Mouse (Mus musculus) adrenal gland, postnatal 25 days (tissue): ENCODE measurements around the gene Gm49405. TPM values are rescaled to one million over a fixed set of nuclear protein-coding genes. Genes with fewer than 3 reads are reported as not detected.
A peak's percentile ranks its signal among the peaks of the same experiment; 100 is the strongest.

ENCODE experiments used
- DNase-seq: peaks from one replicate; pipeline ENCODE4 v3.0.0; 2021; ENCODE audit warnings: mixed read lengths
- total RNA-seq: library from RNA; stranded (reverse); gene quantifications from 2 replicates; pipeline ENCODE4 v1.2.3, GENCODE M21; 2021

Gm49405 gene
- total RNA-seq, 1 experiment from 2014 or later: 1.3 TPM

DNA sequence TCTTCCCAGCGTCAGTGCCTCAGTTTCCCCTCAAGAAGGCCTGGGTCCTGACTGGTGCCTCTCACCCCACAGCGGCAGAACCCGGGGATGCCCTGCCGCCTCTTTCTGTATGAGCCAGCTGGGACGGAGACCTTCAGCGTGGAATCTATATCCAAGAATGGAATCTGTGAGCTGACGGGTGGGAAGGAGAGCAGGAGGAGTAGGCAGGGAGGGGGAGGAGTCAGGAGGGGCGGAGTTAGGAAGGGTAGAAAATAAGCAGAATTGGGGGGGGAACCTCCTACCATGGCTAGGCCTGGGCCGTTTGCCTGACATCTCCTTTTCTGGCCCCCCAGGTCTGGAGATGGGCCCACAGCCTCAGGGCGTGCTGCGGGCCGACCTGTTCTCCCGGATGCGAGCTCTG, 12.4 kb upstream of the Gm49405 start:
- DNase-seq: no peak

DNA sequence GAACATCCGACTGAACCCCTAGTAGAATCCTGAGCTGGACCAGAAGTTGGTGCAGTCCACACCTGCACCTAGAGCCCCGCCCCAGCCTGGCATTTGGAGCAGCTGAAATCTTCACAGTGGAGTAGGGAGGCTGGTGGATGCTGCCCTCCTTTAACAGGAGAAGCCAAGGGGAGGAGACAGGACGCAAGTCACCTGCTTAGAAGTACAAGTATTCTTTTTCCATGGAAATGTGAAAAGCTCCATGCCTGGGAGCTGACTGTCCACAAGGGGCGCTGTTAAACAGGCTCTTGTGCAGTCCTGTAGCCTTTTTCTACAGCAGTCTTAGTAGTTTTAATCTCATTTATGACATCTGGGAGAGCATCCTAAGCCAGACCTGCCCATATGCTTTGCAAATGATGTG, 11.7 kb upstream of the Gm49405 start:
- no peak for DNase-seq

DNA sequence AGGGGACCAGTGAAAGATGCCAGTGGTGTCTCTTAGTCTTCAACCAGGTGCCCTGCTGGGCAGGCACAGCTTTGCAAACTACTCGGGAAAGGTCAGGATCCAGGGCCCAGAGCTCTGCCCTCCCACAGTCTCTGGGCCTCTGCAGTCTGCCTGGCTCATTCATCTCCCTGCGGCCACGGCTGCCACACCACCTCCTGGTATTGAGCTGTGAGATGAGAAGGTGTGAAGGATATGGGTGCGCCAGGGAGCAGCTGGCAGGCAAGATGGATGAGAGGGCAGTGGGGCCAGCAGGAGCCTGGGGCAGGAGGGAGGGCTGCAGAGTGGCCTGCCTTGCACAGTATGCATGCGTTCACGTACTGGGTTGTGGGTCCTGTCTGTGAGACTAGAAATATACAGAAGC, 9.6 kb upstream of the Gm49405 start:
- no peak for DNase-seq

DNA sequence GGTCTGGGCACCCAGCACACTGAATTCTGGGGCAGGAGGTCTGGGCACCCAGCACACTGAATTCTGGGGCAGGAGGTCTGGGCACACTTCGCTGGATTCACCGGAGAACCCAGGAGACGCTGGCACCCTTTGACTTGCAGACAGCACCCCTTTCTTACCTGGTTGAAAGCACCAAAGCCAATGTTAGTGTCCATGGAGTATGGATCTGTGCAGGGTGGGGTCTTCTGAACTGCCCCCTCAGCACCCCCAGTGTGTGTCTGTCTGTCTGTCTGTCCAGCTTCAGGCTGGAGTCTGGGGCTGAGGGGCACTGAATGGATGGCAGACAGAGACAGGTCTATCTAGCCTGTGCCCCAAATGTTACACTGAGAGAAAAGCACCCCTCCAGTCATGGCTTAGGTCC, 8.9 kb upstream of the Gm49405 start:
- DNase-seq: no peak

DNA sequence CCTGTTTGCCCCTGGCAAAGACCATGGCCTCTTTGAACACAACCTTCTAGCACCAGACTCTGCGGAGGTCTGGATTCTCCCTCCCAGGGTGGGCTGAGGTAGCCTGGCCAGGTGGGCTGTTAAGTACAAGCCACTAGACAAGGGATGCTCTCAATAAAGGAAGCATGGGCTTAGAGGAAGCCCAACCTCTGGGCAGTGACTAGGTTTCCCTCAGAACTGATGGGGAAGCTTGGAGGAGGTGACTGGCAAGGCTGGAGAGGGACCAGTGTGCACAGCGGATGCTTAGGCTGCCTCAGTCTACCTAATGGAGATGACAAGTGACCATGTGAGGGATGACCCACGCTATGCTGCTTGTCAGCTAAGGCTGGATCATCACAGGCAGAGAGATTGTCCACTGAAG, 8.5 kb upstream of the Gm49405 start:
- DNase-seq: no peak

DNA sequence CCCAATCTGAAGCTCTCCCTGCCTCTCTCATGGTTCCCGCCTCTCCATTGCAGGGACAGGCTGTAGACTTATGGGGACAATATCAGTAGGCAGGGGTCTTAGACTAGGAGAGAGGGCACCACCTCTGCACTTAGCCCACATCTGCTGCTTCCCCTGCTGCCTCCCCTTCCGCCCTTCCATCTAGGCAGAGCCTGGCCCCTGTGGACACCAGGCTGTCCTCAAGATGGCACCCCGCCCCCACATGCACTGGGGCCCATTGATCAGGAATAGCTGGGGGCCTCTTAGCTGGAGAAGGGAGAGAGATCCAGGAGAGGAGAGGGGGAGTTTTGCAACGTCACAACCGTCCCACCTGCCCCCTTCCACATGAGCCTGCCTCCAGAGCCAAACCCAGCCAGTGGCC, 8.0 kb upstream of the Gm49405 start, which contains the start of gene Tbx10:
TSS of gene Tbx10 (plus strand) at position 337 of the 400 bp plus-strand sequence.
- no peak for DNase-seq

DNA sequence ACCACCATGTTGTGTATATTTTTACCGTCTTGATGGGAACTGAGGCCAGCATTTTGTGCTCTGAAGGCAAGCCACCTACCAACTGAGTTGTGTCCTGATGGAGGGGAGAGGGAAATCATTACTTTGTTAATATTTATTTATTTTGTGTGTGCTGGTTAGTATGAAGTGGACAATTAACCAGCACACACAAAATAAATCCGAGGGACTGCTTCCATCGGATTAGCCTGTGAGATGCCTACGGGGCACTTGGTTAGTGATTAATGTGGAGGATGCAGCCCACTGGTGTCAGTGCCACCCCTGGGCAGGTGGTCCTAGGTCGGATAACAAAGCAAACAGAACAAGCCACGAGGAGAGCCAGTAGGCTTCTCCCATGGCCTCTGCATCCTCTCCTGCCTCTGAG, 5.5 kb upstream of the Gm49405 start:
- DNase-seq: no peak

DNA sequence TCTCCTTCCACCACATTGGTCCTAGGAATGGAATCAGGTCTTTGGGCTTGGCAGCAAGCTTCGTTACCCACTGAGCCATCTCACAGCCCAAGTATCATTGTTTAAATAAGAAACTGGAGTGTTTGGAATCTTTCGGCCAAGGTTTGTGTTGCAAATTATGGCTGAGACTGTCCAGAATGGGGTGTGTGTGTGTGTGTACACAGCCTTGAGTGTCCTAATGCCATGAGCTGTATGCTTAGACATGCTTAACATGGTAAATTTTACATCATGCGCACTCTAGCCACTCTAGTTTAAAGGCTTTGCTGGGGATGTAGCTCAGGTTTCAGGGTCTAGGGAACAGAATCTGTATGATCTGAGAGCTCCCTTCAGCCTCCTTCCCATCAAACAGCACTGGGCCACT, 4.9 kb upstream of the Gm49405 start:
- no peak for DNase-seq

DNA sequence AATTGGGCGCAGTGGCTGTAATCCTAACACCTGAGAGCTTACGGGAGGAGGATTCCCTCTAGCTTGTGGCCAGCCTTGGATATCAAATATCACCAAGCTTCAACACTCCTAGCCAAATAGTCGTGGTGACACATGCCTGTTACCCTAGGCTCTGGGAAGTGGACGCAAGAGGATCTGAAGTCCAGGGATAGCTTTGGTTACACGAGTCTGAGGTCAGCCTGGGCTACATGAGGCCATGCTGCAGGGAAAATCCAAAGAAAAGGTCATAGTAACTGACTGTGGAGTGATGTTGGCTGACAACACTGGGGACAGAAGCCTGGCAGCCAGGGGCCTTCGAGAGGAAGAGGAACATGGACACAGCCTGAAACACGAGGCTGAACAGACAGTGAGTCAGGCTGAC, 4.3 kb upstream of the Gm49405 start:
- DNase-seq: no peak

DNA sequence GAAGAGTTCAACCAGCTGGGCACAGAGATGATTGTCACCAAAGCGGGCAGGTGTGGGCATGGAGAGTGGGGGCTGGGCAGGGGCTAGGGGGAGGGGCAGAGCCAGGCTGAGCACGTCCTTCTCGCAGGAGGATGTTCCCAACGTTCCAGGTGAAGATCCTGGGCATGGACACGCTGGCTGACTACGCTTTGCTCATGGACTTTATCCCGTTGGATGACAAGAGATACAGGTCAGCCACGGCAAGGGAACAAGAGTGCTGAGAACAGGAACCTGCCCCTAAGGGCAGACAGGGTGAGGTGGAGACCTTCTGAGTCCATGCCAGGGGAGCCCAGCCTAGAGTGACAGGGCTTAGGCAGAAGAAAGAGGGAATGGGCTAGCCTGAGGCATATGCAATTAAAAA, 3.7 kb upstream of the Gm49405 start:
- no peak for DNase-seq

DNA sequence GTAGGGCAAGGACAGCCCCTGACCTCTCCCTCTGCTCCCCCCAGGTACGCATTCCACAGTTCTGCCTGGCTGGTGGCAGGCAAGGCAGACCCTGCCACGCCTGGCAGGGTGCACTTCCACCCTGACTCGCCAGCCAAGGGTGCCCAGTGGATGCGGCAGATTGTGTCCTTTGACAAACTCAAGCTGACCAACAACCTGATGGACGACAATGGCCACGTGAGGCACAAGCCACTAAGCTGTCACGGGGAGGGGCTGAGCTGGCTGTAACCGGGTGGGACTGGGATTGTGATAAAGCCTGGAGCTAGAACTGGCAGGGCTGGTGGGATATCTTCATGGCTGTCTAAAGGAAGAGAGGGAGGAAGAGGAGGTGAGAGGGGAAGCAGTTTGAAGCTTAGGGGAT, 3.2 kb upstream of the Gm49405 start:
- no peak for DNase-seq

DNA sequence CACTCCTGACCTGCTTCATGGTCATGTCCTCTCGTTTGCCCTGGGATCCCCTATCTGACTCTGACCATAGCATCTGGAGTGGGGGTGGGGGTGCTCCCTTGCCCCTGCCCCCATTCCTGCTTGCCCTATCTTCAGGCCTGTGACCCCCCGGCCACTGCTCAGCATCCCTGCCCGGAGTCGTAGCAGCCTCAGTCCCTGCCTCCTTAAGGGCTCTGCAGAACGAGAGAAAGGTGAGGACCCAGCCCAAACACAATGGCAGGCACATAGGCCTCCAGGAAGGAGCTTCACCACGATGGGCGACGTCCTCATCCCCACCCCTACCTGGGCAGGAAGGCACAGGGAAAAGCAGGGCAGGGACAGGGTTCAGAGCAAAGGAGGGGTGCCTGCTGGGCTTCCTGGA, 2.1 kb upstream of the Gm49405 start:
- no peak for DNase-seq

DNA sequence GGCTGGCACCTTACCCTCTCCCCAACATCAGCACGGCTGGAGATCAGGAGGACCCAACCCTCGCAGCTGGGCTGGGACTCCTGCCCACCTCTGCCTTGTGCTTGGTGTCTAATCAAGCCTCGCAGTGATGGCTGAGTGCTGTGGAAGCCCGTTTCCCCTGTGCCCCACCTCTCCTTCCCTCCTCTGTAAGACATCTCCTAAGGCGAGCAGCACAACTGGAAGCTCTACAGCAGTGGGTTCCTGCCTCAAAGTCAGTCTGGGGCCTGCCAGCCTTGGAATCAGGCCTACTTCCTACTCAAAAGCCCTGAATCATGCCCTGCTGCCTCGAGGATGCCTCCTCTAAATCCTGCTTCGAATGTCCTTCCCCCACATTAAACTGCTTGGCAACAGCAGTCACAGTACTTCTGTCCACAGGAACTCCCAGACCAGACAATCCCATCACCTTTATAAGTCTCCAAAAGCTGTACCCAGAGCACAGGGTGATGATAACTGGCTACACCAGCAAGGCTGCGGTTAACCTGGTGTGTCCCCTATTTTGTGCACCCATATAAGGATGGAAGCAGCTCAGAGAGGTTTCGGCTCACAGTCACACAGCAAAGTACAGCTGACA, 1.2 kb upstream of the Gm49405 start:
- no peak for DNase-seq

DNA sequence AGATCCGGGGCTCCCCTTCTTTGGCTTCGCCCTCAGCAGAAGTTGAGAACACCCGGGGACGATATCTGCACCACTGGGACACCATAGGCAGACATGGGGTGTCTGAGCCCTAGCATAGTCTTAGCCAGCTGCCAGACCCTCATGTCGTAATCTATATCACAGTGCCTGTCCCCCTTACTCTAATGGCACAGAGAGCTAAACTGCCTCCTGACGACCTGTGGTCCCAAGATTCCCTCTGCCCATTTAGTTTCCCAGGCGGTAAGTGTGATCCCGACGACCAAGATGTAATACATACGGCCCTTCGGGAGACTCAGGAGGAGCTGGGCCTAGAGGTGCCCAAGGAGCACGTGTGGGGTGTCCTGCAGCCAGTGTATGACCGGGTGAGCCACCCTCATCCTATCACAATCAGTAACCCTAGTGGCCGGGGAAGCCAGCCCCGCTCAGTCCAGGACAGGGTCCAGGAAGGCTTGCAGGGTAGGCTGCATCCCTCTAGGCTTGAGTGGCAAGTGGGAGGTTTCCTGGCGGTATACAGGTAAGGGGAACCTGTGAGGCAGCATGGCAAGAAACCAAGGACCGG, 611 bp downstream of the Gm49405 start:
- no peak for DNase-seq

DNA sequence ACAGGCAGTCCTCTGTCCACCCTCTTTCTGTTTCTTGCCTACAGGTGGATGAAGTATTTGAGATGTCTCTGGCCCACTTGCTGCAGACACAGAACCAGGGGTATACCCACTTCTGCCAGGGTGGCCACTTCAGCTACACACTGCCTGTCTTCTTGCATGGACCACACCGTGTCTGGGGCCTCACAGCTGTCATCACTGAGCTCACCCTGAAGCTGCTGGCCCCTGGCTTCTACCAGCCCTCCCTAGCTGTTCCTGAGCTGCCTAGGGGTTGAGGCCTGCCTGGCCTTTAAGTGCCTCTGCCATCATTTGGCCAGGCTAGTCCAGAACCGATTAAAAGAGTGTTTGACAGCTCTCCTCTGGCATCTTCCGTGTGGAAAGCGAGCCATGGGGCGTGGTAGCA, 1.3 kb downstream of the Gm49405 start:
- no peak for DNase-seq

DNA sequence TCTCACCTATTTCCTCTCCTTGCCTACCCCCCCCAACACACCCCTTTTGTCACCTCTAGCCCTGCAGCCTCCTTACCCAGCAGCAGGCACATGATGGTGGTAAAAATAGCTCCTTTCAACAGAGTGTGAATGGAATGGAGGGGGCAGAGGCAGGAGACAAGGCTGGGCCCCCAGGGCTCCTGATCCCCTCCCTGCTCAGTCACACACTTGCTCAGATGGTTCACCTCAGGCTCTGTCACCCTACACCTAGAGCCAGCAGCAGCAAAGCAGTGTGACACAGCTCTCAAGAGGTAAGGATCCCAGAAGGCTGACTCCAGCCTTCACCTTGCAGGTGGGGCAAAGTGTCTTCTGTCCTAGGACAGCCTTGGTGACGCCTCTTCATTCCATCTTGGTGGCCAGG, 2.7 kb downstream of the Gm49405 start, which contains the start of gene Doc2g:
TSS of gene Doc2g (plus strand) at position 202 of the 400 bp plus-strand sequence.
- no peak for DNase-seq

DNA sequence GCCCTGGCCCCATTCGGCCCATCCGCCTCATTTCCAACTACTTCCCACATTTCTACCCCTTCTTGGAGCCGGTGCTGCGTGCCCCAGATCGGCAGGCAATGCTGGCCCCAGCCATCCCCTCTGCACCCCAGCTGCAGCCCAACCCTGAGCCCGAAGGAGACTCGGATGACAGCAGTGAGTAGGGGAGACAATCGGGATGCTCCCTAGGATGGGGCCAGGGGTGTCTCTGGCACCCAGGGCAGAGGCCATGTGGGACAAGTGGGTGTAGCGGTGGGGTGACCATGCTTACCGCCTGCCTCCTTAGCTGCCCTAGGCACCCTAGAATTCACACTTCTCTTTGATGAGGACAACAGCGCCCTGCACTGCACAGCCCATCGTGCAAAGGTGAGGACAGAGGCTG, 3.2 kb downstream of the Gm49405 start:
- no peak for DNase-seq

DNA sequence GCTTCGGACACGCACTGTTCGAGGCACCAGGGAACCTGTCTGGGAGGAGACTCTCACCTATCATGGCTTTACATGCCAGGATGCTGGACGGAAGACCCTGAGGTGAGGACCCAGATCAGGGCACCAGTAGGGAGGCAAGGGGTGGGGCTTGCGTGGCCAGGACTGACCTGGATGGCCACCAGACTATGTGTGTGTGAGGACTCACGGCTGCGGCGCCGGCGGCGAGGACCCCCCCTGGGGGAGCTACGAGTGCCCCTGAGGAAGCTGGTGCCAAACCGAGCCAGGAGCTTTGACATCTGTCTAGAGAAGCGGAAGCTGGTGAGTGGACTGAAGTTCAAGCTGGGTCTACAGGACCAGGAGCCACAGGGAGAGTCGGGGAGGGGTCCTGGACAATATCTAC, 3.9 kb downstream of the Gm49405 start:
- no peak for DNase-seq

DNA sequence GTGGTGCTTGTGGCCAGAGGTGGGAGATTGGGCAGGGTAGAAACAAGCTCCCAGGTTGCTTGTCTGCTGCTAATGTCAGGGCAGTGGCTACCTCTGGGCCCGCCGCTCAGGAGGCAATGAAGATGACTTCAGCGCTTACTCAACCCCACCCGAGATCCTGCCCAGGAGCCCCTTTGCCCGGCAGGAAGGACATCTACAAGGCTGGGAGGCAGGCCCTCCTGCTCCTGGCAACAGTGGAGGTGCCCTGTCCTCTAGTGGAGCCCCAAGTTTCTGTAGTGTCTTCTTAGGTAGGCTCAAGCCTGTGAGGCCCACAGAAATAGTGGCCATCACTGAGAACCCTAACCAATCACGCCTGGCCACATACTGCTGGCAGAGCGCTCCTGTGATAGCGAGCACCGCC, 4.7 kb downstream of the Gm49405 start:
- no peak for DNase-seq

DNA sequence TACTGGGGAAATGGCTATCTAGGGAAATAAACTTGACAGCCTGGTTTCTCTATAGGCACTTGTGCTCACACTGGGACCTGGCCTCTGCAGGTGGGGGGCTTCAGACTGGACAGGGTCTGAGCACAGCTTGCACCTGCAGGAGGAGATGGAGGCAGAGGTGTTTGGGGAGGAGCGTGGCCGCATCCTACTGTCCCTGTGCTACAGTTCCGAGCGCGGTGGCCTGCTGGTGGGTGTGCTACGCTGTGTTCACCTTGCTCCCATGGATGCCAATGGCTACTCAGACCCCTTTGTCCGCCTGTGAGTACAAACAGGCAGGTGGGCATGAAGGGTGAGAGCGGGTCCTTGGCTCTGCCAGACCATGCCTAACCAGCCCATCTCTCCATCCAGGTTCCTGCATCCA, 5.5 kb downstream of the Gm49405 start:
- DNase-seq: no peak

DNA sequence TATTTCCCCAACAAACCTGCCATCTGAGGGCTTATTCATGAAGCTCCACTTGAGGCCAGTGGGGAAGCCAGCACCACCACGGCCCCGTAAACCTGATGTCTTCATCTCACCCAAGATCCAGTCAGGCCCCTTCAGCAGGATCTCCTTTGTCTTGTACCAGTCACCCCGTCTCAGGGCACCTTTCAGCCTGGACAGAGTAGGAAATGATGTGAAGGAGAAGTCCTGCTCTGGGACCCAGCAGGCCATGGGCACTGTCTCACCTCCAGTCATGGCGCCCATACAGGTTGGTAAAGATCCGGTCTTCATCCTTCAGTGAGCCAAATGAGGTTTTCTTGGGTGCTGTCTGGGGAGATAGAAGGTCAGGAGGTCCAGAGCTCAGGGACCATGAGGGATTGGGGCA, 10.7 kb downstream of the Gm49405 start:
- no peak for DNase-seq

DNA sequence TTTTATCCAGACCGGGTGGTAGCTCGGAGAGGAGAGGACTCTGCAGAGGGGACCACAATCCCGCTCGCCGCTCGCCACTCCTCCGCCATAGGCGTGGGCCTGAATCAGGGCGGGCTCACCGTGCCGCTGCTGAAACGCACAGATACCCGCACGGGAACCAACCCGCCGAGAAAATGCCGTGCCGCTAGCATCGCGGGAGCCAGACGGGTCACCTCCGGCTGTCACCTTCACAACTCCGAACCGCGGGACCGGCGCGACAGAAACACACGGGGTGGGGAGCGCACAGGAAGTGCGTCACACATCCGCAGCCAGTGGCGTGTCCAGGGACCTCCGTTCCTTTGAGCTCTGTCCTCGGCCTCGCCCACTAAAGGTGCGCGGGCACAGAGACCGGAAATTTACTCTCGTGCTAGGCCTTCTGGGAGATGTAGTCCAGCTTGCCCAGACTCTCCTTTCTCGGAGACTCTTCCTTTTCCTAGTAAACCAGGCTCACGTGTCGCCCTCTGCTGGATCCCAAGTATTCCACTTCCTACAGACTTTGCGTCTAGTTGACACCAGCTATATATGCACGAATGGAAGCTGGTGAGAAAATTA, 12.1 kb downstream of the Gm49405 start, which contains the start of gene Ndufv1:
TSS of gene Ndufv1 (minus strand) at position 375 of the 591 bp plus-strand sequence.
- peak; percentile 90 for DNase-seq

DNA sequence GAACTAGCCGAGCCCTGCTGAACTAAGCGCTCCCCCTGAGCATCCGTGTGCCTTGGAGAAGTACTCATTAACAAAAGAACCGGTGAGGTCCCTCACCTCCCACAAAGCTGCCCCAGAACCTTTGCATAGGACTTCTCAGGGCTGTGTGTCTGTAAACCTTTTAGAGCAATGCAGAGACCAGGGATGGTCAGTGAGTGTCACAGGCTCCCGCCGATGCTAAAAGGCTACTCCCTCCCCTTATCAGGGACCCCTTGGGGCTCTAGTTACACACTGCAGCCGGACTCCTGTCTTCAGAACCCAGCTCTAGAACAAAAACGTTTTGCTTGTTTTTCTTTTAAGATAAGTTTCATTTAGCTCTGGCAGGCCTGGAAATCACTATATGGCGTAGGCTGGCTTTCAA, 12.6 kb downstream of the Gm49405 start:
- no peak for DNase-seq

DNA sequence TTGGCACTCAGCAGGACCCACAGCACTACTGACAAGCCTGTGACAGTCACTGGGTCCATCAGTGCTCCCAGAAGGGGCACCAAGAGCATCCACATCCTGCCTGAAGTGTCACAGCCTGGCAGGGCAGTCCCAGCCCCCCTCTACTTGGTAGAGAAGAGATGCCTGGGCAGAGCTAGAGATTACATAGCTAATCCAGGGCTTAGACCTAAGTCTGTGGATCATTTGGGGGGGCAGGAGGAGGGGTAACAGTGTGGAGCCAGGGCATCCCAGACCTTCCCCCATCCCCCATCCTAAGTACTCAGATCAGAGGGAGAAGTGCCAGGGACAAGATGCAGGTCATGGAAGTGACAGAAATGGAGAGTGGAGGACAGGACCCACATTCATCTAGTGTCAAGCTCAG, 14.4 kb downstream of the Gm49405 start:
- no peak for DNase-seq
